Mouse (Mus musculus): ENCODE data around the gene Hist4h4. TPM values are rescaled to one million over a fixed set of nuclear protein-coding genes. Genes with fewer than 3 reads are reported as not detected.
A peak's percentile ranks its signal among the peaks of the same experiment; 100 is the strongest.

The Hist4h4 gene
- polyA plus RNA-seq, 1 experiment from 2014 or later, result 0.90 TPM

- Histone ChIP-seq H3K27me3 (no peaks in the 10 kb centered on the region), H3K4me2 (peak overlapping the region; percentile 99), H3K36me3 (peaks cover 28% of the 10 kb centered on the region), H3K4me3 (peak overlapping the region; percentile 78; the same call in 1 of the 2 replicates), H3K27ac (no peak overlapping the region), H3K4me1 (replicated peaks) (peaks cover 29% of the 10 kb centered on the region), H3K9me3 (no peaks in the 10 kb centered on the region), H3K9ac (no peak overlapping the region)
- ATAC-seq (ENCODE audit: low FRiP score), result no peak
- WGBS, result 80% methylated on average over 13 of the region's 13 CpGs
Measured at GRCm38 (mm10) chr6:136809673-136810072, 5.5 kb upstream of the Hist4h4 start.

- H3K9me3 ChIP-seq, result no peaks in the 10 kb centered on the region
- H3K36me3 ChIP-seq, result peaks cover 22% of the 10 kb centered on the region
- ATAC-seq (ENCODE audit: low FRiP score), result no peak
- WGBS, result 39% methylated on average over 14 of the region's 14 CpGs
- H3K4me3 ChIP-seq, result peak overlapping the region; percentile 78
- peaks cover 29% of the 10 kb centered on the region for H3K4me1 ChIP-seq (replicated peaks)
- peak overlapping the region; percentile 99 for H3K4me2 ChIP-seq
- H3K27me3 ChIP-seq, result no peaks in the 10 kb centered on the region
- no peak overlapping the region for H3K27ac ChIP-seq
- peak overlapping the region; percentile 84 for H3K9ac ChIP-seq
Measured at GRCm38 (mm10) chr6:136809077-136809476, 4.9 kb upstream of the Hist4h4 start.

- Histone ChIP-seq H3K4me1 (replicated peaks) (peaks cover 29% of the 10 kb centered on the region), H3K4me2 (peak overlapping the region; percentile 99), H3K9me3 (no peaks in the 10 kb centered on the region), H3K9ac (peak overlapping the region; percentile 84), H3K36me3 (peaks cover 18% of the 10 kb centered on the region), H3K4me3 (peak overlapping the region; percentile 78), H3K27me3 (no peaks in the 10 kb centered on the region), H3K27ac (peak overlapping the region; percentile 58; the same call in 1 of the 2 replicates)
- ATAC-seq (ENCODE audit: low FRiP score), result no peak; the same call in none of the 2 replicates
- under 1% methylated on average over 28 of the region's 28 CpGs for whole genome bisulfite sequencing
Measured at GRCm38 (mm10) chr6:136808631-136809046, 4.4 kb upstream of the Hist4h4 start.

GRCm38 (mm10) chr6:136808014-136808417 is 3.8 kb upstream of the Hist4h4 start, which contains the start of gene H2afj:
Gene H2afj, plus strand, starts transcription at chr6:136808244.
- H3K4me1 ChIP-seq (replicated peaks), result peaks cover 35% of the 10 kb centered on the region
- peak within 1 kb of the TSS; percentile 74 for H3K27ac ChIP-seq
- no peaks in the 10 kb centered on the region for H3K9me3 ChIP-seq
- H3K4me3 ChIP-seq, result peak within 1 kb of the TSS; percentile 78
- 1% methylated on average over 34 of the region's 34 CpGs for WGBS
- H3K4me2 ChIP-seq, result peak within 1 kb of the TSS; percentile 99
- H3K9ac ChIP-seq, result peak within 1 kb of the TSS; percentile 84
- peak; percentile 86 for ATAC-seq (ENCODE audit: low FRiP score)
- H3K36me3 ChIP-seq, result peaks cover 13% of the 10 kb centered on the region
- no peaks in the 10 kb centered on the region for H3K27me3 ChIP-seq

- Histone ChIP-seq H3K4me3 (peak overlapping the region; percentile 78), H3K27ac (peak overlapping the region; percentile 74), H3K36me3 (peaks cover 8% of the 10 kb centered on the region), H3K27me3 (no peaks in the 10 kb centered on the region), H3K4me2 (peak overlapping the region; percentile 99), H3K9me3 (no peaks in the 10 kb centered on the region), H3K9ac (peak overlapping the region; percentile 57), H3K4me1 (replicated peaks) (peaks cover 38% of the 10 kb centered on the region)
- WGBS, result 37% methylated on average over 18 of the region's 18 CpGs
- peak; percentile 6 for ATAC-seq (ENCODE audit: low FRiP score)
Measured at GRCm38 (mm10) chr6:136807395-136808013, 3.3 kb upstream of the Hist4h4 start.

- H3K27ac ChIP-seq, result no peak overlapping the region
- H3K27me3 ChIP-seq, result no peaks in the 10 kb centered on the region
- H3K36me3 ChIP-seq, result peaks cover 1% of the 10 kb centered on the region
- H3K9me3 ChIP-seq, result no peaks in the 10 kb centered on the region
- ATAC-seq (ENCODE audit: low FRiP score), result no peak
- H3K9ac ChIP-seq, result no peak overlapping the region
- no peak overlapping the region for H3K4me3 ChIP-seq
- WGBS, result 75% methylated on average over 5 of the region's 5 CpGs
- no peak overlapping the region for H3K4me2 ChIP-seq
- H3K4me1 ChIP-seq (replicated peaks), result peaks cover 38% of the 10 kb centered on the region
Measured at GRCm38 (mm10) chr6:136806819-136807218, 2.6 kb upstream of the Hist4h4 start.

- Histone ChIP-seq H3K9me3 (no peaks in the 10 kb centered on the region), H3K27ac (no peak overlapping the region)
- no peak for ATAC-seq (ENCODE audit: low FRiP score)
Measured at GRCm38 (mm10) chr6:136805409-136805775, 1.2 kb upstream of the Hist4h4 start.

GRCm38 (mm10) chr6:136804705-136805408 is 642 bp upstream of the Hist4h4 start:
- Histone ChIP-seq H3K27ac (peak overlapping the region; percentile 100), H3K4me1 (replicated peaks) (peaks cover 33% of the 10 kb centered on the region), H3K9me3 (no peaks in the 10 kb centered on the region), H3K36me3 (no peaks in the 10 kb centered on the region), H3K9ac (peak overlapping the region; percentile 99), H3K27me3 (no peaks in the 10 kb centered on the region), H3K4me3 (peak overlapping the region; percentile 72), H3K4me2 (peak overlapping the region; percentile 81)
- 36% methylated on average over 9 of the region's 9 CpGs for WGBS
- no peak for ATAC-seq (ENCODE audit: low FRiP score)

More at GRCm38 (mm10) chr6:136805409-136805775, 1.2 kb upstream of the Hist4h4 start:
- no peak overlapping the region for H3K4me3 ChIP-seq
- no peaks in the 10 kb centered on the region for H3K27me3 ChIP-seq
- H3K4me2 ChIP-seq, result no peak overlapping the region
- H3K4me1 ChIP-seq (replicated peaks), result peaks cover 38% of the 10 kb centered on the region
- H3K9ac ChIP-seq, result no peak overlapping the region
- 91% methylated on average over 1 of the region's 1 CpGs for WGBS
- no peaks in the 10 kb centered on the region for H3K36me3 ChIP-seq

- peaks cover 20% of the 10 kb centered on the region for H3K4me1 ChIP-seq (replicated peaks)
- 22% methylated on average over 12 of the region's 12 CpGs for WGBS
- H3K27me3 ChIP-seq, result no peaks in the 10 kb centered on the region
- no peaks in the 10 kb centered on the region for H3K36me3 ChIP-seq
- ATAC-seq (ENCODE audit: low FRiP score), result no peak
- peak overlapping the region; percentile 81 for H3K4me2 ChIP-seq
- peak overlapping the region; percentile 72 for H3K4me3 ChIP-seq
- H3K9ac ChIP-seq, result peak overlapping the region; percentile 99
- H3K27ac ChIP-seq, result peak overlapping the region; percentile 100
- no peaks in the 10 kb centered on the region for H3K9me3 ChIP-seq
Measured at GRCm38 (mm10) chr6:136803093-136803738, 999 bp downstream of the Hist4h4 start.

GRCm38 (mm10) chr6:136801274-136801673 is 2.9 kb downstream of the Hist4h4 start:
- Histone ChIP-seq H3K36me3 (no peaks in the 10 kb centered on the region), H3K27ac (no peak overlapping the region), H3K4me1 (replicated peaks) (peaks cover 14% of the 10 kb centered on the region), H3K4me3 (no peak overlapping the region), H3K9ac (no peak overlapping the region), H3K4me2 (no peak overlapping the region), H3K27me3 (no peaks in the 10 kb centered on the region), H3K9me3 (no peaks in the 10 kb centered on the region)
- WGBS, result 84% methylated on average over 6 of the region's 6 CpGs
- ATAC-seq (ENCODE audit: low FRiP score), result no peak

GRCm38 (mm10) chr6:136800710-136801109 is 3.5 kb downstream of the Hist4h4 start:
- Histone ChIP-seq H3K27me3 (no peaks in the 10 kb centered on the region; the same call in 1 of the 2 replicates), H3K27ac (no peak overlapping the region), H3K9ac (no peak overlapping the region; the same call in 1 of the 2 replicates), H3K4me3 (no peak overlapping the region), H3K36me3 (no peaks in the 10 kb centered on the region), H3K4me2 (no peak overlapping the region), H3K4me1 (replicated peaks) (peaks cover 14% of the 10 kb centered on the region), H3K9me3 (no peaks in the 10 kb centered on the region)
- WGBS, result 93% methylated on average over 8 of the region's 8 CpGs
- ATAC-seq (ENCODE audit: low FRiP score), result no peak

Measured in hindbrain, embryonic 13.5 days (tissue).